Mouse (Mus musculus): ENCODE results near the gene Nat14. TPM values are rescaled to one million over a fixed set of nuclear protein-coding genes. Genes with fewer than 3 reads are reported as not detected.

Gene Nat14
- polyA plus RNA-seq, 1 experiment from 2014 or later, result 1.4 TPM

DNA sequence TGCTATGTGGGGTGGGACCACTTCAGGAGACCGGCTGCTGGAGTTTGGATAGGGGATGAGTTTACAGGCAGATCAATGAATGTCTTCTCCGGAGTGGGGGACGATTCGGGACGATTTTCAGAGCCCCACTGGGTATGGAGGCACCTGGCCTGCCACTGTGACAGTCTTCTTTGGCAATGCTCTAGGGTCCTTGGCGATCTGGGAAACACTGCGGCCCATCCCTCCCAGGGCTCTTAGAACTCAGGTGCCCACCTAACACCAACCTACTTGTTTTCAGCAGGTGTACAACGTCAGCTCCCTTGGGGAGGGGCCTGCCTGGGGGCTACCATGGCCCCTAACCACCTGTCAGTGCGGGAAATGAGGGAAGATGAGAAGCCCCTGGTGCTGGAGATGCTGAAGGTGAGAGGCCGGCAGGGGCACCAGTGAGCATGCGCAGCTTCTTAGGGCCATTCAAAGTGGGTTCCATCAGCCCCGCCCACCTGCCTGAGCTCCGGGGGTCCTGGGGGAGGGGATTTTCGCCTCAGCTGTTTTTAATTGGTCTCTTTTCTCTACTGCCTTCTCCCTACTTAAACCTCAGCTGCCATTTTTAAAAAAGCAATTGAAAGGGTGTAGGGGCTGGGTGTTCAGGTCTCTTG, 1.2 kb downstream of the Nat14 start:
- Histone ChIP-seq H3K27me3 (replicated peaks; ENCODE audit: control insufficient read depth, insufficient read depth, low read length) (peaks cover 26% of the 10 kb centered on the region), H3K9ac (ENCODE audit: low read depth, low read length) (no peak overlapping the region), H3K4me1 (replicated peaks; ENCODE audit: control insufficient read depth, insufficient read depth, low read length) (peaks cover 28% of the 10 kb centered on the region), H3K4me2 (peak overlapping the region; percentile 69), H3K36me3 (ENCODE audit: control insufficient read depth, insufficient read depth, low read length) (peaks cover 29% of the 10 kb centered on the region), H3K4me3 (ENCODE audit: low read depth, low read length) (peak overlapping the region; percentile 26), H3K9me3 (ENCODE audit: control insufficient read depth, low read length) (no peaks in the 10 kb centered on the region), H3K27ac (ENCODE audit: low read depth, low read length) (0 out of 2 replicates have a peak overlapping the region, but pooled peaks have one; percentile 13)
- WGBS, result 2% methylated on average over 14 of the region's 14 CpGs
- DNase-seq (ENCODE audit: low spot score) (no peak), ATAC-seq (replicated peaks; ENCODE audit: low FRiP score) (no peak)

DNA sequence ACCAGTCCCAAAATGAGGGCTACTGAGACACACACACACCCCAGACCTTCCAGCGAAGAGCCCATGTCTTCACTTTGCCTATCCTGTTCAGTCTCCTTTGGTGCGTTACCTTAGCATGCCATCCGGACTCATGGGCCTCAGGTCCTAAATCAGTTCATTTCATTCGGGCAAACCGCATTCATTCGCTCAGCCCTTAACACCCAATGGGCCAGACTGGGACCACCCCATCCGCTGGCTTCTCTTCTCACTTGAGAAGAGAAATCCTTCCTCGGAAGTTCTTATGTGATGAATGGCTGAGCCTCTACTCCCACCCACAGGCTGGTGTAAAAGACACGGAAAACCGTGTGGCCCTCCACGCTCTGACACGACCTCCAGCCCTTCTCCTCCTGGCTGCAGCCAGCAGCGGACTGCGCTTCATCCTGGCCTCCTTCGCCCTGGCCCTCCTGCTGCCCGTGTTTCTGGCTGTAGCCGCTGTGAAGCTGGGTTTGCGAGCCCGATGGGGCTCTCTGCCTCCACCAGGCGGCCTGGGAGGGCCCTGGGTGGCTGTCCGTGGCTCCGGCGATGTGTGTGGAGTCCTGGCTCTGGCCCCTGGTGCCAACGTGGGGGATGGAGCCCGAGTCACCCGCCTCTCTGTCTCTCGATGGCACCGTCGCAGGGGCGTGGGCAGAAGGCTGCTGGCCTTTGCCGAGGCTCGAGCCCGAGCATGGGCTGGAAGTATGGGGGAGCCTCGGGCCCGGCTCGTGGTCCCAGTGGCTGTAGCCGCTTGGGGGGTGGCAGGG, 1.9 kb downstream of the Nat14 start:
- H3K9ac ChIP-seq (ENCODE audit: low read depth, low read length), result no peak overlapping the region; the same call in 1 of the 2 replicates
- peak overlapping the region; percentile 69 for H3K4me2 ChIP-seq
- peak overlapping the region; percentile 15; the same call in 1 of the 2 replicates for H3K4me3 ChIP-seq (ENCODE audit: low read depth, low read length)
- H3K36me3 ChIP-seq (ENCODE audit: control insufficient read depth, insufficient read depth, low read length), result peaks cover 22% of the 10 kb centered on the region
- DNase-seq (ENCODE audit: low spot score) (no peak), ATAC-seq (replicated peaks; ENCODE audit: low FRiP score) (no peak)
- 7% methylated on average over 37 of the region's 37 CpGs for WGBS
- no peaks in the 10 kb centered on the region for H3K9me3 ChIP-seq (ENCODE audit: control insufficient read depth, low read length)
- peaks cover 26% of the 10 kb centered on the region for H3K27me3 ChIP-seq (replicated peaks; ENCODE audit: control insufficient read depth, insufficient read depth, low read length)
- peak overlapping the region; percentile 70 for H3K27ac ChIP-seq (ENCODE audit: low read depth, low read length)
- peaks cover 28% of the 10 kb centered on the region for H3K4me1 ChIP-seq (replicated peaks; ENCODE audit: control insufficient read depth, insufficient read depth, low read length)

DNA sequence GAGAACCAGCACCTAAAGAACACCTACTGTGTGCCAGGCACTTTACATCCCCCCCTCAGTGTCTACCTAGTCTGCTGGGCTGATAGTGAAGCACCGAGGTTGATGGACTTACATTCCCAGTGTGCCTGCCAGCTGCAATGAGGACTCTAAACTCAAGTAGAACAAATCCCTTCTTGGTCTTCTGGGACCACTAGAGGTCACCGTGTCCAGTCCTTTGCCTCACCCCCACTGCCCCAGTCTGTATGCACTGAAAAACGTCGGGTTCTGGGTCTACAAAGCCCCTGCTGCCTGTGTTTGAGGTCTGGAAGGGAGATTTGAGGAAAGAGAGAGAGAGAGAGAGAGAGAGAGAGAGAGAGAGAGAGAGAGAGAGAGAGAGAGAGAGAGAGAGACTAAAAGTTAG, 2.7 kb downstream of the Nat14 start:
- 1% methylated on average over 4 of the region's 4 CpGs for WGBS
- H3K36me3 ChIP-seq (ENCODE audit: control insufficient read depth, insufficient read depth, low read length), result peaks cover 15% of the 10 kb centered on the region
- DNase-seq (ENCODE audit: low spot score) (no peak), ATAC-seq (replicated peaks; ENCODE audit: low FRiP score) (no peak)
- peaks cover 28% of the 10 kb centered on the region for H3K4me1 ChIP-seq (replicated peaks; ENCODE audit: control insufficient read depth, insufficient read depth, low read length)
- no peak overlapping the region for H3K4me3 ChIP-seq (ENCODE audit: low read depth, low read length)
- no peaks in the 10 kb centered on the region for H3K9me3 ChIP-seq (ENCODE audit: control insufficient read depth, low read length)
- H3K27ac ChIP-seq (ENCODE audit: low read depth, low read length), result peak overlapping the region; percentile 70
- H3K27me3 ChIP-seq (replicated peaks; ENCODE audit: control insufficient read depth, insufficient read depth, low read length), result peaks cover 26% of the 10 kb centered on the region
- peak overlapping the region; percentile 69; the same call in 1 of the 2 replicates for H3K4me2 ChIP-seq
- peak overlapping the region; percentile 14; the same call in 1 of the 2 replicates for H3K9ac ChIP-seq (ENCODE audit: low read depth, low read length)

DNA sequence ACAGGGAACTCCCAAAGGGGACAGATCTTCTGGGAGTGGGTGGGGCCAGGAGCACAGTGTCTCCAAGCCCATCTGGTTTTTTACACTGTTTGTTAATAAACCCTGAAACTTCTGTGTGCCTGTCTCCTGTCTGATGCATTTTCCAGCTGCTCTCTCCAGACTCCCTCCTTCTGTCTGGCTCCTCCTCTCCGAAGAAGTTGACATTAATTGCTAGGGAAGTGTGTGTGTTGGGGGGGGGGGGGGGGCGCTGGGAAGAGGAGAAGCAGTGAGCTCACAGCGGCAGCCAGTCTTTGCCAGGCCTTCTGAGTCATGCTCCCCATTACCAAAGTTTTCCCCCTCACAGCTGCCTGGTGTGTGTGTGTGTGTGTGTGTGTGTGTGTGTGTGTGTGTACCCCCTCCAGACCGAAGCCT, 3.1 kb downstream of the Nat14 start:
- Histone ChIP-seq H3K27me3 (replicated peaks; ENCODE audit: control insufficient read depth, insufficient read depth, low read length) (peaks cover 26% of the 10 kb centered on the region), H3K9me3 (ENCODE audit: control insufficient read depth, low read length) (no peaks in the 10 kb centered on the region), H3K4me2 (no peak overlapping the region), H3K36me3 (ENCODE audit: control insufficient read depth, insufficient read depth, low read length) (peaks cover 11% of the 10 kb centered on the region), H3K4me1 (replicated peaks; ENCODE audit: control insufficient read depth, insufficient read depth, low read length) (peaks cover 28% of the 10 kb centered on the region), H3K9ac (ENCODE audit: low read depth, low read length) (no peak overlapping the region), H3K27ac (ENCODE audit: low read depth, low read length) (peak overlapping the region; percentile 70), H3K4me3 (ENCODE audit: low read depth, low read length) (no peak overlapping the region)
- ATAC-seq (replicated peaks; ENCODE audit: low FRiP score), result no peak
- 16% methylated on average over 3 of the region's 4 CpGs for WGBS
- no peak for DNase-seq (ENCODE audit: low spot score)

DNA sequence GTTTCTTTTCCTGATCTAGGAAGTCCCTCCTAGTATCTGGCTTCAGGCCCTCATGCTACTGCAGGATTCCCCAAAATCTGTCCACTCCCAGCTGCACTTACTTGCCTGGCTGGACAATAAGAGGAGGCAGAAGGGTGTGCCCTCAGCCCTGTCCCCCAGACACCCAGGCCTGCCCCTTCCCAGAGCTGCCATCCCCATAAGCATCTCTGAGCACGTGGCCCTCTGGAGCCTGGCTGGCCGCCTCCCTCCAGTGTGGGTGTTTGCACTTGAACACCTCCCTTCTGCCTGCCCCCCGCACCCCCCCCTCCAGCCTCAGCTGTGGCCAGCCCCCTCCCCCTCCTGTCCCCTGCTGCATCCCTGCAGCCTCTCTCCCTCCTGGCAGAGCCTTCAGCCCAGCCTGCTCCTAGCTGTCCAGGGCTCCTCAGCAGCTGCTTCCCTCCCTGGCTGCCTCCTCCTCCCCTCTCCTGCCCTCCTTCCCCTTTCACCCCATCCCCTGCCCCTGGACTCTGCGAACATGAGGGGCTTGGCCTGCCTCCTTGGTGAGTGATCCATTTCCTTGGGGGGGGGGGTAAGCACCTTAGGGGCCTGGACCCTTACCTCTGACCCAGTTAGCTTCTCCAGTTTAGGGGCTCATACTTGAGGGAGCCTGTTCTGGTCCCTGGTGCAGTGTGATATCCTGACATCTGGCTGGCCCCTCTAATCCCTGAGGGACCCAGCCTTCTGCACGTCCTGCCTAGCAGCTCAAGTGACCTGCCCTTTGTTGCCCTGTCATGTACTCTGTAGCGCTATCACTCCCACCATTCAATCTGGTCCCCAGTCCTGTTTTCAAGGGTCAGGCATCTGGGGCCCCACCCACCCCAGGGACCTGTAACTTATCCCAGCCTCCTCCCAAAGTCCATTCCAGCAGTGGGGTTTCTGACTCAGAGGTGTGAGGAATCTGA, 3.9 kb downstream of the Nat14 start, which contains the start of gene Ssc5d:
Gene Ssc5d, plus strand, starts transcription at position 345 of the 941 bp plus-strand sequence.
- H3K9ac ChIP-seq (ENCODE audit: low read depth, low read length), result no peak within 1 kb of the TSS; the same call in 1 of the 2 replicates
- H3K4me3 ChIP-seq (ENCODE audit: low read depth, low read length), result no peak within 1 kb of the TSS
- peaks cover 2% of the 10 kb centered on the region; the same call in 1 of the 2 replicates for H3K36me3 ChIP-seq (ENCODE audit: control insufficient read depth, insufficient read depth, low read length)
- ATAC-seq (replicated peaks; ENCODE audit: low FRiP score) (no peak), DNase-seq (ENCODE audit: low spot score) (no peak)
- peaks cover 26% of the 10 kb centered on the region for H3K27me3 ChIP-seq (replicated peaks; ENCODE audit: control insufficient read depth, insufficient read depth, low read length)
- peak within 1 kb of the TSS; percentile 70 for H3K27ac ChIP-seq (ENCODE audit: low read depth, low read length)
- WGBS, result 21% methylated on average over 6 of the region's 6 CpGs
- peaks cover 26% of the 10 kb centered on the region for H3K4me1 ChIP-seq (replicated peaks; ENCODE audit: control insufficient read depth, insufficient read depth, low read length)
- no peak within 1 kb of the TSS for H3K4me2 ChIP-seq
- H3K9me3 ChIP-seq (ENCODE audit: control insufficient read depth, low read length), result no peaks in the 10 kb centered on the region

DNA sequence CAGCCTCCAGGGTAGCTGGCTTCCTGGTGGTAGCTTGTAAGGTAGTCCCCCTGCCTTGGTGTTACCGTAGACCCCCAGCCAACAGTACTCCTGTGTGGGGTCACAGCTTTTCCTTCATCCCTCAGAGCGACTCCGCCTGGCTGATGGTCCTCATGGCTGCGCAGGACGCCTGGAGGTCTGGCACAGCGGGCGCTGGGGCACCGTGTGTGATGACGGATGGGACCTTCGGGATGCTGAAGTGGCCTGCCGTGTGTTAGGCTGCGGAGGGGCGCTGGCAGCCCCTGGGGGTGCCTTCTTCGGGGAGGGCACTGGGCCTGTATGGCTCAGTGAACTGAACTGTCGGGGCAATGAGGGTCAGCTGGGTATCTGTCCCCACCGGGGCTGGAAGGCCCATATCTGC, 5.0 kb downstream of the Nat14 start:
- no peak overlapping the region for H3K9ac ChIP-seq (ENCODE audit: low read depth, low read length)

DNA sequence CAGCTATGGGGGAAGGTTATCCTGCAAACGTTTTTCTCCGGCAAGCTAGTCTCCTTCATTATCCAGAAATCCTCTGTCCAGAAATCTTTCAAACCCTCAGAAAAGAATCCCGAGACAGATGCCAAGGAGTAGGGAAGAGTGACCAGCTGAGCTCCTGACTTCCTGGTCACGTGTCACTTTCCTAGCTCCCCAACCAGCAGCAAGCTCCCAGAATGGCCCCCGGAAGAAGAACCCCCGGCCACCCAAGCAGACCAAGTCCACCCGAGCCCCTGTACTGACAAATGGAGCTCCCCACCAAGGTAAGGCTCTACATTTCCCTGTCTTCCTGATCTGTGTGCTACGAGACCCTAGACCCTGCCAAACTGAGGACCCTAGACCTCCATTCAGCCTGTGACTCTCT, 5.9 kb downstream of the Nat14 start:
- DNase-seq (ENCODE audit: low spot score) (no peak), ATAC-seq (replicated peaks; ENCODE audit: low FRiP score) (no peak)
- Histone ChIP-seq H3K4me1 (replicated peaks; ENCODE audit: control insufficient read depth, insufficient read depth, low read length) (peaks cover 15% of the 10 kb centered on the region), H3K27ac (ENCODE audit: low read depth, low read length) (no peak overlapping the region), H3K4me2 (no peak overlapping the region), H3K27me3 (replicated peaks; ENCODE audit: control insufficient read depth, insufficient read depth, low read length) (peaks cover 22% of the 10 kb centered on the region), H3K4me3 (ENCODE audit: low read depth, low read length) (no peak overlapping the region), H3K9ac (ENCODE audit: low read depth, low read length) (no peak overlapping the region), H3K36me3 (ENCODE audit: control insufficient read depth, insufficient read depth, low read length) (no peaks in the 10 kb centered on the region), H3K9me3 (ENCODE audit: control insufficient read depth, low read length) (no peaks in the 10 kb centered on the region)
- 53% methylated on average over 8 of the region's 8 CpGs for whole genome bisulfite sequencing

More for the DNA sequence above, 5.0 kb downstream of the Nat14 start:
- Histone ChIP-seq H3K27me3 (replicated peaks; ENCODE audit: control insufficient read depth, insufficient read depth, low read length) (peaks cover 26% of the 10 kb centered on the region), H3K27ac (ENCODE audit: low read depth, low read length) (no peak overlapping the region), H3K4me1 (replicated peaks; ENCODE audit: control insufficient read depth, insufficient read depth, low read length) (peaks cover 18% of the 10 kb centered on the region), H3K9me3 (ENCODE audit: control insufficient read depth, low read length) (no peaks in the 10 kb centered on the region), H3K4me2 (no peak overlapping the region), H3K4me3 (ENCODE audit: low read depth, low read length) (no peak overlapping the region), H3K36me3 (ENCODE audit: control insufficient read depth, insufficient read depth, low read length) (no peaks in the 10 kb centered on the region)
- DNase-seq (ENCODE audit: low spot score), result no peak
- ATAC-seq (replicated peaks; ENCODE audit: low FRiP score), result no peak
- 72% methylated on average over 16 of the region's 16 CpGs for WGBS

DNA sequence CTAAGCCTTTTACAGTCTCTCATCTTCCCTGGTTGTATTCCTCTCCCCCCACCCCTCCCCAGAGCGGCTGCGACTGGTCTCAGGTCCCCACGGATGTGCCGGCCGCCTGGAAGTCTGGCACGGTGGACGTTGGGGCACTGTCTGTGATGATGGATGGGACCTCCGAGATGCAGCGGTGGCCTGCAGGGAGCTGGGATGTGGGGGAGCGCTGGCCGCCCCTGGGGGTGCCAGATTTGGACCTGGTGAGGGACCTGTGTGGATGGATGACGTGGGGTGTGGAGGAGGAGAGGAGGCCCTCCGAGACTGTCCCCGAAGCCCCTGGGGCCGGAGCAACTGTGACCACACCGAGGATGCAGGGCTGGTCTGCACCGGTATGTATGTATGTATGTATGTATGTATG, 6.5 kb downstream of the Nat14 start:
- no peak overlapping the region for H3K27ac ChIP-seq (ENCODE audit: low read depth, low read length)
- no peak for DNase-seq (ENCODE audit: low spot score)
- H3K4me2 ChIP-seq, result no peak overlapping the region; the same call in 1 of the 2 replicates
- no peaks in the 10 kb centered on the region for H3K36me3 ChIP-seq (ENCODE audit: control insufficient read depth, insufficient read depth, low read length)
- H3K9ac ChIP-seq (ENCODE audit: low read depth, low read length), result no peak overlapping the region
- peaks cover 16% of the 10 kb centered on the region for H3K27me3 ChIP-seq (replicated peaks; ENCODE audit: control insufficient read depth, insufficient read depth, low read length)
- H3K9me3 ChIP-seq (ENCODE audit: control insufficient read depth, low read length), result no peaks in the 10 kb centered on the region
- ATAC-seq (replicated peaks; ENCODE audit: low FRiP score), result no peak
- no peak overlapping the region for H3K4me3 ChIP-seq (ENCODE audit: low read depth, low read length)
- peaks cover 12% of the 10 kb centered on the region for H3K4me1 ChIP-seq (replicated peaks; ENCODE audit: control insufficient read depth, insufficient read depth, low read length)
- 73% methylated on average over 17 of the region's 17 CpGs for WGBS

All from liver, embryonic 11.5 days (tissue).